Mouse (Mus musculus): Measurements from ENCODE around the gene Gabrr2.

DNA sequence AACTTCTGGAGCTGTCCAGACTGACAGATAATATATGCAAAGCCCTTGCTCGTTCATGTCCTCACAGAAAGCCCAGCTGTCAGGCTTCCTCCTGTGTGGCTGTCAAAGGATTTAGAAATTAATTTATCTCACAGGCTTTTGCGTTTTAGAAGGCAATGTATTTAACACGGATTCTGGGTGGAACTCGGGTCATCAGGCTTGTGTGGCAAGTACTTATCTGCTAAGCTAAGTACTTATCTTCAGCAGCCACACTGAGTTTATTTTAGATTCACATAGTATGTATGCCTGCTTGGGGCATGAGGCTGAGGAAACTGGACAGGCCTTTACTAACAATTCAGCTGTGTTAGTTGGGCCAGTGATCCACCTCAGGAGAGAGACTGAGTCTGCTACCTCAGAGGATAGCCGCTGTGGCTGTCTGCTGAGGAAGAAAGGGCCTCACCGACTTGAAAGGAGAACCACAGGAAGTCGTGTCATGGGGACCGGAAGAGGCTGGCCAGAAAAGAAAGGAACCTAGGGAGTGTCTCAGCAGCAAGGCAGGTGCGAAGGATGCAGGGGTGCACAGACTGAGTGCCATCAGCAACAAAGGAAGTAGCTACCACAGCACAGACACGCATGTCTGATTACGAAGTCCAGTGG lies 9.8 kb downstream of the Gabrr2 start:
- TF ChIP-seq USF1 (IDR thresholded peaks at IDR 0.05; ENCODE audit: low read depth) (no peak), MAX (IDR thresholded peaks at IDR 0.05; ENCODE audit: low read depth) (no peak), POLR2A (IDR thresholded peaks at IDR 0.05; ENCODE audit: insufficient read length, low read depth) (no peak), TCF12 (IDR thresholded peaks at IDR 0.05; ENCODE audit: insufficient read depth, poor library complexity, severe bottlenecking) (no peak), CEBPB (IDR thresholded peaks at IDR 0.05; ENCODE audit: insufficient read depth, poor library complexity, severe bottlenecking) (no peak), MYOD1 (IDR thresholded peaks at IDR 0.05; ENCODE audit: control insufficient read depth in 1 of 3, insufficient read length in 2 of 3, low read depth in 2 of 3) (no peak)
